8 mouse cellular contexts compared by ENCODE assay signal in the genomic region with DNA sequence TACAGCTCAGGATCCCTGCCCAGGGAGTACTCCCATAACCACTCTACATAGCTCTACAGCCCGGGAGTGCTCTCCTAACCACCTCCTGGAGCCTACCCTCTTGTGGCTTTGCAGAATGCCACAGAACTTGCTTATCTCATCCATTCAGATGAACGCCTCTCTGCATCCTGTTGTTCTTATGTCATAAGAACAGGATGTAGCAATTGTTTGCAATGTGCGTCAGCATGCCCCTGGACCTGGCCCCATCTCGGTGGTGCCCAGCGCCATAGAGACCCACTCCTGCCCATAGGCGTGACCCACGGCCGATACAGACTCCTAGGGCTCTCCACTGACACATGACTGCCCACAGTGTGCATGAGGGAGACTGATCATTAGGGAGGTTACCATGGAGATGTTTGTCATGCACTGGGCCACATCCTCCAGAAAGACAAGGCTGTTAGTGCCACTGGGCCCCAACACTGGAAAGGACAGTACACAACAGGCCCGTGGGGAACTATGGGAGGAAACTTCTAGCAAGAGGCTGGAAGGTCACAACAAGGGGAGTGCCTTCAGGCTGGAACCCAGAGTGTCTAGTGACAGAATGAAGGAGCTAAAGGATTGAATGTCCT. TPM values are rescaled to one million over a fixed set of nuclear protein-coding genes. Genes with fewer than 3 reads are reported as not detected.
DNase-seq lines count a peak whose midpoint lies in the region; ATAC-seq and TF ChIP-seq lines count a peak whose summit lies in the region.

No protein-coding gene starts in this region.

- H3K4me2 ChIP-seq in forebrain, embryonic 12.5 days, result no peak overlapping the region
- H3K4me2 ChIP-seq in forebrain, postnatal 0 days (ENCODE audit: low read depth), result no peak overlapping the region
- no peak overlapping the region for H3K4me2 ChIP-seq in heart, postnatal 0 days (ENCODE audit: low read depth, low read length)
- H3K4me2 ChIP-seq in liver, embryonic 16.5 days (ENCODE audit: low read depth, low read length), result no peak overlapping the region; the same call in 1 of the 2 replicates

- 67% methylated on average over 9 of the region's 9 CpGs for WGBS in forebrain, embryonic 12.5 days
- 63% methylated on average over 9 of the region's 9 CpGs for WGBS in forebrain, postnatal 0 days
- WGBS in heart, postnatal 0 days, result 40% methylated on average over 9 of the region's 9 CpGs
- 12% methylated on average over 9 of the region's 9 CpGs for WGBS in liver, embryonic 16.5 days (ENCODE audit: insufficient replicate concordance)
- WGBS in cerebellum, adult 2 months, result 34% methylated on average over 9 of the region's 9 CpGs

- no peak for DNase-seq in forebrain, postnatal 0 days
- peak; percentile 95 for DNase-seq in MEL-GATA-1-ER (ENCODE audit: extremely low read depth, low read depth)
- DNase-seq in heart, postnatal 0 days (ENCODE audit: low spot score), result peak; percentile 49
- peak; percentile 25 for DNase-seq in yolk sac, embryonic 10.5 days (ENCODE audit: low spot score)
- DNase-seq in cerebellum, adult 2 months, result no peak
- no peak for DNase-seq in ovary, postnatal 36 days (ENCODE audit: low spot score)

- TF ChIP-seq EP300 in heart, postnatal 0 days (IDR thresholded peaks at IDR 0.05; ENCODE audit: low read depth), result no peak

- H3K4me1 ChIP-seq in forebrain, embryonic 12.5 days, result peaks cover 13% of the 10 kb centered on the region; the same call in 1 of the 2 replicates
- no peaks in the 10 kb centered on the region for H3K4me1 ChIP-seq in forebrain, postnatal 0 days (ENCODE audit: insufficient read depth)
- peaks cover 14% of the 10 kb centered on the region for H3K4me1 ChIP-seq in heart, postnatal 0 days (ENCODE audit: control insufficient read depth, insufficient read depth)
- peaks cover 30% of the 10 kb centered on the region for H3K4me1 ChIP-seq in liver, embryonic 16.5 days (ENCODE audit: control insufficient read depth, low read depth, low read length)
- no peaks in the 10 kb centered on the region for H3K4me1 ChIP-seq in cerebellum, adult 2 months (ENCODE audit: control insufficient read depth, insufficient read depth, low read length)

- no peak for ATAC-seq in forebrain, embryonic 12.5 days (ENCODE audit: low FRiP score)
- ATAC-seq in forebrain, postnatal 0 days, result no peak; the same call in 1 of the 2 replicates
- ATAC-seq in heart, postnatal 0 days (ENCODE audit: insufficient read depth, low read depth), result peak; percentile 78
- ATAC-seq in liver, embryonic 16.5 days (ENCODE audit: low read depth), result peak; percentile 71

- TF ChIP-seq CTCF in forebrain, postnatal 0 days (IDR thresholded peaks at IDR 0.05; ENCODE audit: low read depth), result no peak
- no peak for TF ChIP-seq CTCF in heart, postnatal 0 days (IDR thresholded peaks at IDR 0.05; ENCODE audit: low read depth)
- no peak for TF ChIP-seq CTCF in cerebellum, adult 2 months (IDR thresholded peaks at IDR 0.05; ENCODE audit: borderline replicate concordance, insufficient read depth, low read depth, low read length)

- no peak for TF ChIP-seq POLR2A in cerebellum, adult 2 months (IDR thresholded peaks at IDR 0.05; ENCODE audit: borderline replicate concordance, insufficient read depth, low read length)

- H3K4me3 ChIP-seq in forebrain, embryonic 12.5 days (replicated peaks), result no peak overlapping the region
- H3K4me3 ChIP-seq in forebrain, postnatal 0 days (ENCODE audit: low read depth, low read length), result no peak overlapping the region
- H3K4me3 ChIP-seq in heart, postnatal 0 days (ENCODE audit: low read depth, low read length), result no peak overlapping the region
- no peak overlapping the region for H3K4me3 ChIP-seq in liver, embryonic 16.5 days (ENCODE audit: low read depth, low read length)
- H3K4me3 ChIP-seq in cerebellum, adult 2 months (replicated peaks; ENCODE audit: insufficient read depth, low read depth, low read length), result no peak overlapping the region

- no peaks in the 10 kb centered on the region for H3K9me3 ChIP-seq in forebrain, embryonic 12.5 days
- H3K9me3 ChIP-seq in forebrain, postnatal 0 days (ENCODE audit: low read length), result no peaks in the 10 kb centered on the region
- H3K9me3 ChIP-seq in heart, postnatal 0 days (replicated peaks; ENCODE audit: control insufficient read depth, low read length), result no peaks in the 10 kb centered on the region
- H3K9me3 ChIP-seq in liver, embryonic 16.5 days (replicated peaks; ENCODE audit: control insufficient read depth, low read length), result no peaks in the 10 kb centered on the region

- no peaks in the 10 kb centered on the region for H3K27me3 ChIP-seq in forebrain, embryonic 12.5 days
- H3K27me3 ChIP-seq in forebrain, postnatal 0 days (ENCODE audit: insufficient read depth, low read length), result no peaks in the 10 kb centered on the region
- no peaks in the 10 kb centered on the region for H3K27me3 ChIP-seq in heart, postnatal 0 days (ENCODE audit: control insufficient read depth, insufficient read depth, low read length)
- H3K27me3 ChIP-seq in liver, embryonic 16.5 days (ENCODE audit: control insufficient read depth, insufficient read depth, low read depth, low read length), result no peaks in the 10 kb centered on the region
- no peaks in the 10 kb centered on the region for H3K27me3 ChIP-seq in cerebellum, adult 2 months (ENCODE audit: control insufficient read depth, insufficient read depth, low read length)

- no peaks in the 10 kb centered on the region for H3K36me3 ChIP-seq in forebrain, embryonic 12.5 days (replicated peaks)
- no peaks in the 10 kb centered on the region for H3K36me3 ChIP-seq in forebrain, postnatal 0 days (ENCODE audit: insufficient read depth)
- no peaks in the 10 kb centered on the region for H3K36me3 ChIP-seq in heart, postnatal 0 days (replicated peaks; ENCODE audit: control insufficient read depth, insufficient read depth, low read length)
- no peaks in the 10 kb centered on the region for H3K36me3 ChIP-seq in liver, embryonic 16.5 days (ENCODE audit: control insufficient read depth, insufficient read depth)

- H3K9ac ChIP-seq in forebrain, embryonic 12.5 days, result no peak overlapping the region
- no peak overlapping the region for H3K9ac ChIP-seq in forebrain, postnatal 0 days
- H3K9ac ChIP-seq in heart, postnatal 0 days (replicated peaks; ENCODE audit: low read depth, low read length), result no peak overlapping the region
- H3K9ac ChIP-seq in liver, embryonic 16.5 days (ENCODE audit: low read depth, low read length), result no peak overlapping the region; the same call in 1 of the 2 replicates

- 0 out of 2 replicates have a peak overlapping the region, but pooled peaks have one; percentile 42 for H3K27ac ChIP-seq in forebrain, embryonic 12.5 days
- no peak overlapping the region for H3K27ac ChIP-seq in forebrain, postnatal 0 days (ENCODE audit: low read depth, low read length)
- H3K27ac ChIP-seq in heart, postnatal 0 days (ENCODE audit: low read depth), result peak overlapping the region; percentile 78
- H3K27ac ChIP-seq in liver, embryonic 16.5 days (ENCODE audit: low read length), result peak overlapping the region; percentile 65
- no peak overlapping the region for H3K27ac ChIP-seq in cerebellum, adult 2 months (ENCODE audit: insufficient read depth, low read length)

RNA-seq across cellular contexts. Expression of gene Noxa1, which starts 16.3 kb away (rescaled TPM):
- polyA plus RNA-seq in forebrain, embryonic 12.5 days (2016; fragmentation: Nextera tagmentation; extraction: Ambion mirVana), result 0.24 TPM in 1 of 2 replicates, not detected in the other
- not detected in 2 replicates for total RNA-seq in forebrain, postnatal 0 days (2014; rRNA removed)
- polyA plus RNA-seq in forebrain, postnatal 0 days (2015; fragmentation: Nextera tagmentation; extraction: Ambion mirVana), result not detected in 2 replicates
- total RNA-seq in heart, postnatal 0 days (2014; rRNA removed; ENCODE audit: low replicate concordance), result not detected in 2 replicates
- polyA plus RNA-seq in heart, postnatal 0 days (2015; fragmentation: Nextera tagmentation; extraction: Ambion mirVana), result not detected in 2 replicates
- 0.82 and 0.85 TPM in 2 replicates for polyA plus RNA-seq in liver, embryonic 16.5 days (2015; fragmentation: Nextera tagmentation; extraction: Ambion mirVana)
- not detected in 2 replicates for polyA plus RNA-seq in cerebellum, adult 2 months (2012; rRNA removed)

RNA-seq across cellular contexts. Expression of gene Entpd8, which starts 31.2 kb away (rescaled TPM):
- not detected in 2 replicates for polyA plus RNA-seq in forebrain, embryonic 12.5 days (2016; fragmentation: Nextera tagmentation; extraction: Ambion mirVana)
- total RNA-seq in forebrain, postnatal 0 days (2014; rRNA removed), result not detected in 2 replicates
- not detected in 2 replicates for polyA plus RNA-seq in forebrain, postnatal 0 days (2015; fragmentation: Nextera tagmentation; extraction: Ambion mirVana)
- total RNA-seq in heart, postnatal 0 days (2014; rRNA removed; ENCODE audit: low replicate concordance), result not detected in 2 replicates
- not detected in 2 replicates for polyA plus RNA-seq in heart, postnatal 0 days (2015; fragmentation: Nextera tagmentation; extraction: Ambion mirVana)
- polyA plus RNA-seq in liver, embryonic 16.5 days (2015; fragmentation: Nextera tagmentation; extraction: Ambion mirVana), result 5.3 and 8.0 TPM in 2 replicates
- polyA plus RNA-seq in cerebellum, adult 2 months (2012; rRNA removed), result not detected in 2 replicates

RNA-seq across cellular contexts. Expression of gene Nsmf, which starts 57.1 kb away (rescaled TPM):
- polyA plus RNA-seq in forebrain, embryonic 12.5 days (2016; fragmentation: Nextera tagmentation; extraction: Ambion mirVana), result 103 and 112 TPM in 2 replicates
- 285 and 329 TPM in 2 replicates for total RNA-seq in forebrain, postnatal 0 days (2014; rRNA removed)
- polyA plus RNA-seq in forebrain, postnatal 0 days (2015; fragmentation: Nextera tagmentation; extraction: Ambion mirVana), result 258 and 262 TPM in 2 replicates
- 68.3 and 86.7 TPM in 2 replicates for total RNA-seq in heart, postnatal 0 days (2014; rRNA removed; ENCODE audit: low replicate concordance)
- polyA plus RNA-seq in heart, postnatal 0 days (2015; fragmentation: Nextera tagmentation; extraction: Ambion mirVana), result 33.5 and 36.0 TPM in 2 replicates
- polyA plus RNA-seq in liver, embryonic 16.5 days (2015; fragmentation: Nextera tagmentation; extraction: Ambion mirVana), result 9.5 and 10.8 TPM in 2 replicates
- polyA plus RNA-seq in cerebellum, adult 2 months (2012; rRNA removed), result 203 and 244 TPM in 2 replicates

Comparison
In these comparisons a context has a peak if more than half of its experiments do, and no peak if none do; other contexts are left out.
1. H3K27ac ChIP-seq: peak in forebrain, embryonic 12.5 days (single experiment), heart, postnatal 0 days (single experiment) and liver, embryonic 16.5 days (single experiment); none in forebrain, postnatal 0 days (single experiment) and cerebellum, adult 2 months (single experiment).
2. ATAC-seq: peak in heart, postnatal 0 days (single experiment) and liver, embryonic 16.5 days (single experiment); none in forebrain, embryonic 12.5 days (single experiment) and forebrain, postnatal 0 days (single experiment).
3. DNase-seq: peak in MEL-GATA-1-ER (single experiment), heart, postnatal 0 days (single experiment) and yolk sac, embryonic 10.5 days (single experiment); none in forebrain, postnatal 0 days (single experiment), cerebellum, adult 2 months (0 of 2) and ovary, postnatal 36 days (single experiment).